Mouse (Mus musculus) thymus, adult 2 months (tissue): ENCODE data around the gene Speer4a.
"Not testable (repeated sequence)": the region's sequence is repeated elsewhere in the genome, so short reads cannot be mapped to it uniquely, and the experiment has no call there.

Experiments
- CTCF ChIP-seq: fragments of 200-500 bp; IDR thresholded peaks from 2 replicates; pipeline ENCODE4 v1.5.1; 2012; ENCODE audit warnings: mild to moderate bottlenecking, control low read depth, low read length, moderate library complexity, borderline replicate concordance; ENCODE audit not compliant: control insufficient read depth, poor library complexity, insufficient read depth; ENCODE audit errors: extremely low read depth
- POLR2A ChIP-seq: fragments of 200-500 bp; IDR thresholded peaks from 2 replicates; pipeline ENCODE4 v1.6.1; 2012; ENCODE audit warnings: mild to moderate bottlenecking, low read length, control low read depth, moderate library complexity; ENCODE audit not compliant: control insufficient read depth, poor library complexity, insufficient read depth; ENCODE audit errors: extremely low read depth

GRCm38 (mm10) chr5:26006937-26007695 lies 32.2 kb downstream of the Speer4a start:
- TF ChIP-seq POLR2A, CTCF: not testable (repeated sequence)
